Mouse (Mus musculus) urinary bladder, postnatal 14 days (tissue): Measurements from ENCODE around the gene Sarm1.

ENCODE experiments used
- DNase-seq: peaks from one replicate; pipeline ENCODE4 v3.0.0; 2021; ENCODE audit warnings: low spot score

The Sarm1 gene

GRCm38 (mm10) chr11:78512025-78512957 is 14.7 kb upstream of the Sarm1 start, which contains the start of the genes Tmem199 and Poldip2:
TSS of gene Tmem199 (minus strand) at chr11:78512172.
TSS of gene Poldip2 (plus strand) at chr11:78512193.
- DNase-seq: peak; percentile 91

- no peak for DNase-seq
Observed at GRCm38 (mm10) chr11:78509148-78509547, 11.6 kb upstream of the Sarm1 start.

- DNase-seq: no peak
Observed at GRCm38 (mm10) chr11:78505430-78505829, 7.9 kb upstream of the Sarm1 start.

- no peak for DNase-seq
Observed at GRCm38 (mm10) chr11:78502909-78503650, 5.5 kb upstream of the Sarm1 start, which contains the start of gene Sebox. TSS of gene Sebox (plus strand) at chr11:78503447.

GRCm38 (mm10) chr11:78501529-78501928 is 4.0 kb upstream of the Sarm1 start:
- DNase-seq: no peak

GRCm38 (mm10) chr11:78500623-78501202 is 3.2 kb upstream of the Sarm1 start:
- no peak for DNase-seq

GRCm38 (mm10) chr11:78499543-78499942 is 2.0 kb upstream of the Sarm1 start:
- DNase-seq: no peak

DNA sequence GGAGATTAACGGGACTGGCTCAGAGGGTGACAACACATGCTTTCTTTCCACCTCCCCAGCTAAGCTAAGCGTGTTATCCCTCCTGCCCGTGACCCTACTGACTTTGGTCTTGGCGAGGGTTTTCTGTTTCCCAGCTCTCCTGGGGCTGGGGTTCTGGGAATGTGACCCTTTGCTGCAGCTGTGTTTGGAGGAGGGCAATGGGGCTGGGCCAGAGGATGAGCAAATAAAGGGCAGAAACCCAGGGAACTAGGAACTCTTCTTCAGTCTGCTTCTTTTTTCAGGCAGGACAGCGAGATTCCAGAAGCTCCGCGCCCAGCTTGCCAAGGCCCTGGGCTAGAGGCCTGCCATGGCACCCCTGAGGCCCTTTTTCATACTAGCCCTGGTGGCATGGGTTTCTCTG is 1.4 kb upstream of the Sarm1 start, which contains the start of gene Vtn:
TSS of gene Vtn (plus strand) at position 88 of the 400 bp plus-strand sequence.
- no peak for DNase-seq

GRCm38 (mm10) chr11:78497071-78497541 is 448 bp downstream of the Sarm1 start:
- no peak for DNase-seq

DNA sequence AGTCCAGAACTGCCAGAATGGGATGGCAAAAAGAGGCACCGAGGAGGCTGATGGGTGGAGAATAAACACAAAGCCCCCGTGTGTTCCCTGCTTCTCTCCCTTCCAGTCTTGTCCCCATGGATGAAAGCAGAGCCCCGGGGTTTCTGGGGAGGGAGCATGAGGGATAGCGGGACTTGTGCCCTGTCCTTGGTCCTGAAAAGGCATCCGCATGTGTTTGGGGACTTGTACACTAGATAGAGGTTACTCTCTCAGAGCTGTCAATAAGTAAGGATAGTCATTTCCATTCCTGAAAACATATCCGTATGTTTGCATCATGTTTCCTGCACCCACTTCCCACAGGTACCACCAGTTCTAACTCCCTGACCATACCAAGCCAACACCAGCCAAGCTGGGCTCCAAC is 1.6 kb downstream of the Sarm1 start:
- DNase-seq: peak; percentile 28

- DNase-seq: peak; percentile 25
Observed at GRCm38 (mm10) chr11:78490781-78491241, 6.7 kb downstream of the Sarm1 start.

GRCm38 (mm10) chr11:78488168-78488567 is 9.4 kb downstream of the Sarm1 start:
- DNase-seq: peak; percentile 66

DNA sequence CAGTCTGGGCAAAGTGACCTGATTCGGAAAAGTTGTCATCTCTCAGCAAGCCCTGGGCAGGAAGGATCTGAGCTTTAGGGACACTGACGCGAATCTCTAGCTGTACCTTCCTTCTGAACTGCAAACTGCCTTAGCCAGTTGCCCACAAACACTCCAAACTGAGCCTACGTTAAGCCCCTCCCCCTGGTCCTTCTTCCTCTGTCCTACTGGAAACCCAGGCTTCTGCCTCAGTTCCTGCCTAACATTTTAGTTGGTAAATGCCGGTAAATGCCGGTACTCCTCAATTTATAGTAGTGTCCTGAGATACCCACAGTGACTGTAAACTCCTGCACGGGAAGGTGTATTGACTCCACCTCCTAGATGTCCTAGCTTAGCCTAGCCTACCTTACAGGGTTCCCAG is 13.9 kb downstream of the Sarm1 start:
- no peak for DNase-seq

DNA sequence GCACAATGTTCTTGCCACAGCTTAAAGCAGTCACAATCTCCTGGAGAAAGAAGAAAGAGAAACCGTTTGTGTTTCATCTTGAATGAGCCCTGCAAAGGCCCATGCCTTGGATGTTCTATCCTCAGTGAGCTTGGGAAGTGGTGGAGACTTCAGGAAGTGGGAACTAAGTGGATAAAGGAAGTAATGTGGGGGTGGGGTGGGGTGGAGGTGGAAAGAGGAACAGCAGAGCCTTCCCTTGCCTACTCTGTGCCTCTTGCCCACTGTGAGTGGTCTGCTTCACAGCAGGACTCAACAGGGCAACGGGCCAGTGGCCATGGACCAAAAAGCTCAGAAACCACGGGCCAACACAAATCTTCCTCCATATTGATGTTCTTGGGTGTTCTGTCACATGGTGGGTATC is 22.3 kb downstream of the Sarm1 start:
- DNase-seq: no peak

- DNase-seq: no peak
Observed at GRCm38 (mm10) chr11:78471326-78472103, 26.0 kb downstream of the Sarm1 start.

DNA sequence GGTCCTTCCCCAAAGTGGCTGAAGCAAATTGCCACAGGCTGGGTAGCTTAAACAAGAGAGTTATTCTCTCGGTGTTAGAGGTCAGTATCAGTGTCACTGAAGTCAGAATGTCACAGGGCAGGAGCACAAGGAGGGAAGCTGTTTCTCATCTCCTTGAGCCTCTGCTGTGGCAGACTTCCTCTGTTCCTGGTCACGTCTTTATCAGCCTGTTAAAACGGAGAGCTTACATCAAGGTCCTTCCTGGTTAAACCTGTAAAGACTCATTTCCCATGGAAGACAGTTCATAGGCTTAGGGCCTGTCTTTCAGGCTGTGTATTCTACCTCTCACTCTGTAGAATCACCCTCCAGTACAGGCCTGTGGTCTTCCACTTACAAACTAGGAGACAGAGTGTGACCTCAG is 29.6 kb downstream of the Sarm1 start:
- no peak for DNase-seq

- no peak for DNase-seq
Observed at GRCm38 (mm10) chr11:78467515-78467914, 30.0 kb downstream of the Sarm1 start.

DNA sequence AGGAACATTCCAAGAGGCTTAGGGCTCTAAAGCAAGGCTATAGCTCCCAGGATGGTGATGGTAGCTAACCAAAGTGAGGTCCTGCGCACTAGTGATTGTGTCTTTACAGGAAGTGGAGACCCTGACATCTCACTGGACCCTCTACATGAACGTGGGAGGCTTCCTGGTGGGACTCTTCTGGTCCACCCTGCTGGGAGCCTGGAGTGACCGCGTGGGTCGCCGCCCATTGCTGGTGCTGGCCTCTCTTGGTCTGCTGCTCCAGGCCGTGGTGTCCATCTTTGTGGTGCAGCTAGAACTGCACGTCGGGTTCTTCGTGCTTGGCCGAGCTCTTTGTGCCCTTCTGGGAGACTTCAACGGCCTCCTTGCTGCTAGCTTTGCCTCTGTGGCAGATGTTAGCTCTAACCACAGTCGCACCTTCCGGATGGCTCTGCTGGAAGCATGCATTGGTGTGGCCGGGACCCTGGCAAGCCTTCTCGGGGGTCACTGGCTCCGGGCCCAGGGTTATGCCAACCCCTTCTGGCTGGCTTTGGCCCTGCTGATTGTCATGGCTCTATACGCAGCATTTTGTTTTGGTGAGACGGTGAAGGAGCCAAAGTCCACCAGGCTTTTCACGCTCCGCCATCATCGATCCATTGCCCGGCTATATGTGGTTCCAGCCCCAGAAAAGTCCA is 31.2 kb downstream of the Sarm1 start:
- DNase-seq: no peak

GRCm38 (mm10) chr11:78465568-78466180 is 31.9 kb downstream of the Sarm1 start, which contains the start of gene Slc46a1:
TSS of gene Slc46a1 (plus strand) at chr11:78465697.
- DNase-seq: peak; percentile 90

DNA sequence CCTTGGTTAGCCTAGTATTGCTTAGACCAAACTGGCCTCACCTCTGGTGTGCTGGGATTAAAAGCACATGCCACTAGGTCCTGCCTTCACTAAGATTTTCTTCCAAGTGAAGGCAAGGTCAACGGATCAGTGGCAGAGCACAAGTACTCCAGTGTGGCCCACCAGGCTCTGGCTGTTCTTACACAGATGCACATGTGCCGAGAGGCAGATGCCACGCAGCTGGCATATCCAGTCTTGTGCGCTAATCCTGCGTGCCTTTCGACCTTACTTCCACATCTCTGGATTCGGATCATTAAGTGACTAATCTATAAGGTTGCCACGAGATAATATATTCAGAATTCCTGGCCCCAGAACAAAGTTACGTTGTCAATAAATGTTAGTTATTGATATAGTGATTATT is 32.4 kb downstream of the Sarm1 start:
- DNase-seq: no peak
